Mouse (Mus musculus): ENCODE data around the gene Lrp4.
"Not testable (repeated sequence)": the region's sequence is repeated elsewhere in the genome, so short reads cannot be mapped to it uniquely, and the experiment has no call there.

Lrp4 gene

GRCm38 (mm10) chr2:91484698-91485097 is 27.4 kb downstream of the Lrp4 start:
- DNase-seq (ENCODE audit: low read depth, low spot score) = no peak

DNA sequence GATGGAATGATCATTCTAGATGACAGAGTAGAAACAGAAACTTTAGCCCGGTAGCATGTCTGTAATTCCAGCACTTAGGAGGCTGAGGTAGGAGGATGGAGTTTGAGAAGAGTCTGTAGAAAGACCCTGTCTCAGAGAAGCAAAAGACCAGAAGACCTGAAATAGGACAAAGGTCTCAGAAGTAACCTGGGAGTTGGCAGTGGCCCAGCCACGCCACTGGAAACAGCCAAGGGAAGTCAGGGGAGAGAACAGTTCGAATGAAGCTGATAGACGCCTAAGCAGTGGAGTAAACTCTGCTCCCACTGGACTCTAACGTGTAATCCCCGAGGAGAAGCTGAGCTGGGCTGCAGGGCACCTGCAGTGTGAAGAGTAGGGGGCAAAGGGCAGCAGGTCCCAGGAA is 27.9 kb downstream of the Lrp4 start:
- DNase-seq (ENCODE audit: low read depth, low spot score) = no peak

- DNase-seq (ENCODE audit: low read depth, low spot score) = not testable (repeated sequence)
Observed at GRCm38 (mm10) chr2:91487295-91487694, 30.0 kb downstream of the Lrp4 start.

DNA sequence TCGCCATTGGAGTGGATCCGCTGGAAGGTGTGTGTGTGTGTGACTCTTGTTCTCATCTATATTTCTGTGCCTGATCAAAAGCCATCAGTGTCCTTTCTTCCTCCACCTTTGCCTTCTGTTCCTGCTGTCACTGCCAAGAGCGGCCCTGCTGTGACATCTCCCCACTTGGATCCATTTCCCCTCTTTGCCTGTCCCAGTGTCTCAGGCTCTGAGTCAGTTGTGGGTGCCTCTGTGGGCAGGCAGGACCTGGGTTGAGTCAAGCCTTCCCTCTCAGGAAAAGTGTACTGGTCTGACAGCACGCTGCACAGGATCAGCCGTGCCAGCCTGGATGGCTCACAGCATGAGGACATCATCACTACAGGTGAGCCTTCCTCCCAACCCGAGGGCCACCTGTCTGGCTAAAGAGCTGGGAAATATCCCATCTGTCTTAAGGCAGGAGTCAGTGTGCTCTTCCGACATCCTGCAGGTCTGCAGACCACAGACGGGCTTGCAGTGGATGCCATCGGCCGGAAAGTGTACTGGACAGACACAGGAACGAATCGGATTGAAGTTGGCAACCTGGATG is 34.8 kb downstream of the Lrp4 start:
- no peak for DNase-seq (ENCODE audit: low read depth, low spot score)

DNA sequence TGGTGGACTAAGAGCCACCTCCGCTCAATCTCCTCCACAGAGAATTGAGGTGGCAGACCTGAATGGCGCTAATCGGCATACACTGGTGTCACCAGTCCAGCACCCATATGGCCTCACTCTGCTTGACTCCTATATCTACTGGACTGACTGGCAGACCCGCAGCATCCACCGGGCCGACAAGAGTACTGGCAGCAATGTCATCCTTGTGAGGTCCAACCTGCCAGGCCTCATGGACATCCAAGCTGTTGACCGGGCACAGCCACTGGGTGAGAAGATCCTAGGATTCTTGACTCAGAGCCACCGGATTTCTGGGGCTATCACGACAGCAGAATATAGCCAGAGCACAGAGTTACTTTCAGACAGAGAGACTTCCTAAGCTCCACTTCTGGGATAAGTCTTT is 36.7 kb downstream of the Lrp4 start:
- DNase-seq (ENCODE audit: low read depth, low spot score) = no peak

DNA sequence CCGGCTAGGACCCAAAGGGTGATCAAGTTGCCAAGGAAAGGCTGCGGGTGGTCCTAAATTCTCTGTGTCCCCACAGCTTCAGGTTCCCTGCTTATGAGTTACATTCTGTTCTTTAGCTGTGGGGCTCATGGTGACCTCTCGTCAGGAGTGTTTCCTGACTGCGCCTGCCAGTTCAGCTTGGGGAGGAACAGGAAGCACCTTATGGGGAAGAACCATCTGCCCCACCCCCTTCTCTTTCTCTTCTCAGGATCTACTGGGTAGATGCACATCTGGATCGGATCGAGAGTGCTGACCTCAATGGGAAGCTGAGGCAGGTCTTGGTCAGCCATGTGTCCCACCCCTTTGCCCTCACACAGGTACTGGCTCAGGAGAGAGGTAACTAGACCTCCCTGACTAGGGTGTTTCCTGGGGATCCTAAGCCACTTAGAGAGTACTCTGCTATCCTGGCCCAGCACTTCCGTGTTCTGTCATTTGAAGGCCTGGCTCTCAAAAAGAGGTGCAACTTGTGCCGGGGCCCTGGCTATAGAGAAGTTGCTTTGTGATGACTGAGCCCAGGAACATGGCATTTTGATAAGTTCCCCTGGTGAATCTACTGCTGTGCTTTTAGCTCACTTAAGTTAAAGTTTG is 40.9 kb downstream of the Lrp4 start:
- DNase-seq (ENCODE audit: low read depth, low spot score) = no peak

- peak; percentile 19 for DNase-seq (ENCODE audit: low read depth, low spot score)
Observed at GRCm38 (mm10) chr2:91508076-91508475, 50.8 kb downstream of the Lrp4 start.

DNA sequence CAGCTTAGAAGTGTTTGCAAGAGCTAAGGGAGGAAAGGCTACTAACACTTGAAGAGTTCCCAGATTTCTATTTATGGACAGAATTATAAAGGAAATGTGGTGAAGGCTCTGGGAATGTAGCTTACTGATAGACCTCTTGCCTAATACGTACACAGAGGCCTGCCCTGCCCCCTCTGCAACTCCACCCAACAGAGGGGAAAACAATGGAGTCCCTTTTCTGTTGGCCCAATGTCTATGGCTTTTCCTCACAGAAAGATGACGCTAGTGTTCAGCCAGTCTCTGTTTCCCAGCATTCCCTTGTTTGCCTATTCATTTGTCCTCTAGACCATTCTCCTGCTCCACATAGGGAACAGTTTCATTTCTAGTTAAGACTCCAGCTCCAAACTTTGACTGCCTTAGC is 59.9 kb downstream of the Lrp4 start:
- DNase-seq (ENCODE audit: low read depth, low spot score) = peak; percentile 46

- DNase-seq (ENCODE audit: low read depth, low spot score) = peak; percentile 93
Observed at GRCm38 (mm10) chr2:91526294-91527146, 69.2 kb downstream of the Lrp4 start, which contains the start of gene Ckap5. Gene Ckap5 (plus strand): TSS chr2:91526762.

DNA sequence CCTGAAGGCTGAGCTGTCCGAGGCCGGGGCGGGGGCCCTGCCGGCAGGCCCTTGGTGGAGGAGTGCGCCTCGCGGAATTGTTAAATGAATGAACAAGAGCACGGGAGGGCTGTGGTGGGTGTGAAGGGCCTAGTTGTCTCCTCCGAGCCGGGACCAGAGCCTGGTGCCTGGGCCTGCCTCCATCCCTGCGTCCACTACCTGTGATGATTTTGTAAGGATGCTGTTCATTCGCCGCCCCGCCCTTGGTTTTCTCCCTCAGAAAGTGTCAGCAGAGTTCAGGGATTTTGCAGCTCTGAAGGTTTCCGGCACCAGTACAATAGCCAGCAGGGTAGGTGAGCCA is 69.8 kb downstream of the Lrp4 start:
- no peak for DNase-seq (ENCODE audit: low read depth, low spot score)

GRCm38 (mm10) chr2:91537588-91538205 is 80.4 kb downstream of the Lrp4 start:
- DNase-seq (ENCODE audit: low read depth, low spot score) = peak; percentile 49

All from telencephalon, adult 2 months (tissue).